Mouse (Mus musculus) kidney, embryonic 14.5 days (tissue): ENCODE results near the gene Dcun1d3. TPM values are rescaled to one million over a fixed set of nuclear protein-coding genes. Genes with fewer than 3 reads are reported as not detected.

Experiments
- ATAC-seq: fragments of 200-750 bp; cut with Nextera tagmentation; 2 replicates; pipeline ENCODE4 v1.8.0; 2017; ENCODE audit warnings: moderate number of reproducible peaks, mild to moderate bottlenecking, moderate TSS enrichment, moderate library complexity; ENCODE audit not compliant: low FRiP score, low TSS enrichment
- H3K27ac ChIP-seq: fragments of 300-500 bp; sonication (generic); 2 replicates; pipeline ENCODE4 v1.5.1; 2014; ENCODE audit warnings: low read depth, mild to moderate bottlenecking, low read length, moderate library complexity, mixed read lengths
- H3K27me3 ChIP-seq: fragments of 300-500 bp; sonication (generic); 2 replicates; pipeline ENCODE4 v1.6.1; 2014; ENCODE audit warnings: mild to moderate bottlenecking, low read length; ENCODE audit not compliant: control insufficient read depth, insufficient read depth
- H3K36me3 ChIP-seq: fragments of 300-500 bp; sonication (generic); 2 replicates; pipeline ENCODE4 v1.6.1; 2014; ENCODE audit warnings: low read length, mixed read lengths; ENCODE audit not compliant: control insufficient read depth, insufficient read depth
- H3K4me1 ChIP-seq: fragments of 300-500 bp; sonication (generic); 2 replicates; pipeline ENCODE4 v1.6.1; 2014; ENCODE audit warnings: low read length, mixed read lengths; ENCODE audit not compliant: control insufficient read depth, insufficient read depth
- H3K4me2 ChIP-seq: fragments of 300-500 bp; sonication (generic); replicated peaks from 2 replicates; pipeline ENCODE4 v1.6.1; 2014; ENCODE audit warnings: low read depth, mild to moderate bottlenecking, low read length
- H3K4me3 ChIP-seq: fragments of 300-500 bp; sonication (generic); 2 replicates; pipeline ENCODE4 v1.5.1; 2014; ENCODE audit warnings: mild to moderate bottlenecking, low read length
- H3K9ac ChIP-seq: fragments of 300-500 bp; sonication (generic); 2 replicates; pipeline ENCODE4 v1.6.1; 2014; ENCODE audit warnings: low read depth, mild to moderate bottlenecking, low read length, moderate library complexity
- H3K9me3 ChIP-seq: fragments of 300-500 bp; sonication (generic); 2 replicates; pipeline ENCODE4 v1.6.1; 2016; ENCODE audit warnings: low read length; ENCODE audit not compliant: control insufficient read depth
- WGBS: fragments of 180-500 bp; shearing (Covaris S2); extraction: QIAGEN DNeasy Blood & Tissue Kit; methylation state at CpG from one replicate; pipeline ENCODE4 v1.1.7; 2014; 5-methylcytosine and 5-hydroxymethylcytosine counted together
- polyA plus RNA-seq: library from polyadenylated mRNA; unstranded; fragments of >200 nt; fragmentation: Nextera tagmentation; extraction: Ambion mirVana; gene quantifications from 2 replicates; pipeline ENCODE4 v1.2.1, GENCODE M21; 2014

Gene Dcun1d3
- polyA plus RNA-seq: 5.6 and 5.9 TPM in 2 replicates

GRCm38 (mm10) chr7:119895639-119896512 lies at the start of gene Dcun1d3, which contains the start of gene Lyrm1:
Dcun1d3 (minus strand) TSS chr7:119896298.
Lyrm1 (plus strand) TSS chr7:119895861.
- Histone ChIP-seq H3K27ac (peak within 1 kb of the TSS; percentile 93), H3K27me3 (no peaks in the 10 kb centered on the region), H3K36me3 (no peaks in the 10 kb centered on the region), H3K4me3 (peak within 1 kb of the TSS; percentile 79), H3K4me1 (peaks cover 10% of the 10 kb centered on the region; the same call in 1 of the 2 replicates), H3K9me3 (no peaks in the 10 kb centered on the region), H3K9ac (peak within 1 kb of the TSS; percentile 80), H3K4me2 (peak within 1 kb of the TSS; percentile 75)
- WGBS: under 1% methylated on average over 62 of the region's 63 CpGs
- peak; percentile 98 for ATAC-seq

- ATAC-seq: no peak
- Histone ChIP-seq H3K9me3 (no peaks in the 10 kb centered on the region), H3K27me3 (no peaks in the 10 kb centered on the region), H3K4me2 (no peak overlapping the region), H3K4me1 (no peaks in the 10 kb centered on the region), H3K4me3 (no peak overlapping the region), H3K9ac (no peak overlapping the region), H3K27ac (no peak overlapping the region), H3K36me3 (no peaks in the 10 kb centered on the region)
- 65% methylated on average over 2 of the region's 2 CpGs for WGBS
Measured at GRCm38 (mm10) chr7:119941569-119941968, 45.5 kb upstream of the Dcun1d3 start.

GRCm38 (mm10) chr7:119937036-119937435 lies 40.9 kb upstream of the Dcun1d3 start:
- Histone ChIP-seq H3K9me3 (no peaks in the 10 kb centered on the region), H3K27me3 (no peaks in the 10 kb centered on the region), H3K4me3 (no peak overlapping the region), H3K36me3 (no peaks in the 10 kb centered on the region), H3K9ac (no peak overlapping the region), H3K4me2 (no peak overlapping the region), H3K4me1 (no peaks in the 10 kb centered on the region), H3K27ac (no peak overlapping the region)
- WGBS: 48% methylated on average over 5 of the region's 5 CpGs
- no peak for ATAC-seq

GRCm38 (mm10) chr7:119936321-119936720 lies 40.2 kb upstream of the Dcun1d3 start:
- no peak overlapping the region for H3K4me2 ChIP-seq
- H3K4me3 ChIP-seq: no peak overlapping the region
- H3K36me3 ChIP-seq: no peaks in the 10 kb centered on the region
- no peaks in the 10 kb centered on the region for H3K4me1 ChIP-seq
- no peak overlapping the region for H3K9ac ChIP-seq
- no peak for ATAC-seq
- no peaks in the 10 kb centered on the region for H3K27me3 ChIP-seq
- H3K9me3 ChIP-seq: no peaks in the 10 kb centered on the region
- H3K27ac ChIP-seq: no peak overlapping the region

- Histone ChIP-seq H3K9ac (no peak overlapping the region), H3K4me2 (no peak overlapping the region), H3K9me3 (no peaks in the 10 kb centered on the region), H3K27me3 (no peaks in the 10 kb centered on the region), H3K27ac (no peak overlapping the region), H3K4me1 (no peaks in the 10 kb centered on the region), H3K36me3 (no peaks in the 10 kb centered on the region), H3K4me3 (no peak overlapping the region)
- 69% methylated on average over 2 of the region's 2 CpGs for WGBS
- ATAC-seq: no peak
Measured at GRCm38 (mm10) chr7:119928783-119929440, 32.8 kb upstream of the Dcun1d3 start.

GRCm38 (mm10) chr7:119921054-119921453 lies 25.0 kb upstream of the Dcun1d3 start:
- Histone ChIP-seq H3K36me3 (no peaks in the 10 kb centered on the region), H3K4me2 (no peak overlapping the region), H3K27ac (no peak overlapping the region), H3K9ac (no peak overlapping the region), H3K4me1 (no peaks in the 10 kb centered on the region), H3K9me3 (no peaks in the 10 kb centered on the region), H3K4me3 (no peak overlapping the region), H3K27me3 (no peaks in the 10 kb centered on the region)
- ATAC-seq: no peak
- 82% methylated on average over 4 of the region's 4 CpGs for WGBS

GRCm38 (mm10) chr7:119920457-119920856 lies 24.4 kb upstream of the Dcun1d3 start:
- no peaks in the 10 kb centered on the region for H3K9me3 ChIP-seq
- no peak for ATAC-seq
- H3K4me3 ChIP-seq: no peak overlapping the region
- H3K4me1 ChIP-seq: no peaks in the 10 kb centered on the region
- H3K4me2 ChIP-seq: no peak overlapping the region
- WGBS: 61% methylated on average over 2 of the region's 2 CpGs
- no peaks in the 10 kb centered on the region for H3K27me3 ChIP-seq
- no peaks in the 10 kb centered on the region for H3K36me3 ChIP-seq
- H3K9ac ChIP-seq: no peak overlapping the region
- no peak overlapping the region for H3K27ac ChIP-seq

GRCm38 (mm10) chr7:119911727-119912126 lies 15.6 kb upstream of the Dcun1d3 start:
- H3K4me3 ChIP-seq: no peak overlapping the region
- WGBS: 80% methylated on average over 3 of the region's 3 CpGs

More at GRCm38 (mm10) chr7:119911727-119912126, 15.6 kb upstream of the Dcun1d3 start:
- no peak overlapping the region for H3K4me2 ChIP-seq
- no peaks in the 10 kb centered on the region for H3K4me1 ChIP-seq
- H3K27me3 ChIP-seq: no peaks in the 10 kb centered on the region
- H3K27ac ChIP-seq: no peak overlapping the region
- no peak overlapping the region for H3K9ac ChIP-seq
- no peak for ATAC-seq
- H3K9me3 ChIP-seq: no peaks in the 10 kb centered on the region
- H3K36me3 ChIP-seq: no peaks in the 10 kb centered on the region
